Mouse (Mus musculus): ENCODE results near the gene Sdc4. TPM values are rescaled to one million over a fixed set of nuclear protein-coding genes. Genes with fewer than 3 reads are reported as not detected.
A peak's percentile ranks its signal among the peaks of the same experiment; 100 is the strongest.

Sdc4 gene
- polyA plus RNA-seq, 1 experiment from 2014 or later = 34.3 TPM

GRCm38 (mm10) chr2:164429881-164430615 lies 13.6 kb downstream of the Sdc4 start:
- Histone ChIP-seq H3K27ac (0 out of 2 replicates have a peak overlapping the region, but pooled peaks have one; percentile 1), H3K9ac (replicated peaks) (no peak overlapping the region), H3K9me3 (no peaks in the 10 kb centered on the region), H3K4me2 (no peak overlapping the region; the same call in 1 of the 2 replicates), H3K4me3 (replicated peaks) (no peak overlapping the region), H3K27me3 (peaks cover 37% of the 10 kb centered on the region), H3K4me1 (replicated peaks) (peaks cover 47% of the 10 kb centered on the region), H3K36me3 (peaks cover 31% of the 10 kb centered on the region; the same call in 1 of the 2 replicates)
- ATAC-seq (ENCODE audit: insufficient number of reproducible peaks, insufficient read depth, low FRiP score, low TSS enrichment, low read depth) = no peak
- 47% methylated on average over 15 of the region's 15 CpGs for WGBS

GRCm38 (mm10) chr2:164428451-164428850 lies 15.2 kb downstream of the Sdc4 start:
- Histone ChIP-seq H3K4me3 (replicated peaks) (no peak overlapping the region), H3K9ac (replicated peaks) (no peak overlapping the region), H3K9me3 (no peaks in the 10 kb centered on the region), H3K36me3 (peaks cover 43% of the 10 kb centered on the region; the same call in 1 of the 2 replicates), H3K27me3 (peaks cover 37% of the 10 kb centered on the region), H3K4me1 (replicated peaks) (peaks cover 33% of the 10 kb centered on the region), H3K4me2 (no peak overlapping the region), H3K27ac (no peak overlapping the region)
- ATAC-seq (ENCODE audit: insufficient number of reproducible peaks, insufficient read depth, low FRiP score, low TSS enrichment, low read depth) = no peak
- WGBS = 33% methylated on average over 5 of the region's 5 CpGs

DNA sequence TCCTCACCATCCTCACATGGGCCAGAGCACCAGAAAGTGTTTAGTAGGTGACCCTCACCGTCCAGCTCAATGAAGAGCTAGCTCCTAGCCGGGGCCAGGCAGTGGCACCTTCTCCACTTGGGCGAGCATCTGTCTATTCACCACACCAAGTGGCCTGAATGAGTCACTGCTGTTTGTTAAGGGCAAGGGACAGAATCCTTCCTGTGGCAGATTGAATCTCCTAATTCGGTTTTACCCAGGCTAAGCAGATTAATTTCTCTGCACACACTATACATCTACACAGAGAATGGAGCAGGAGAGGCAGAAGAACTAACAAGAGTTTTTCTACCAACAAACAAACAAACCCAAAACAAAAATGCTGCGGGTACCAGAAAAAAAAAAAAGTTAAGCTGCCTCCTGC lies 16.7 kb downstream of the Sdc4 start:
- H3K4me1 ChIP-seq (replicated peaks) = peaks cover 18% of the 10 kb centered on the region
- no peak overlapping the region for H3K27ac ChIP-seq
- no peak overlapping the region for H3K4me2 ChIP-seq
- H3K36me3 ChIP-seq = peaks cover 47% of the 10 kb centered on the region; the same call in 1 of the 2 replicates
- 78% methylated on average over 5 of the region's 5 CpGs for WGBS
- ATAC-seq (ENCODE audit: insufficient number of reproducible peaks, insufficient read depth, low FRiP score, low TSS enrichment, low read depth) = no peak
- no peaks in the 10 kb centered on the region for H3K9me3 ChIP-seq
- H3K4me3 ChIP-seq (replicated peaks) = no peak overlapping the region
- H3K9ac ChIP-seq (replicated peaks) = no peak overlapping the region
- peaks cover 32% of the 10 kb centered on the region for H3K27me3 ChIP-seq

GRCm38 (mm10) chr2:164426121-164426520 lies 17.6 kb downstream of the Sdc4 start:
- peaks cover 47% of the 10 kb centered on the region; the same call in 1 of the 2 replicates for H3K36me3 ChIP-seq
- ATAC-seq (ENCODE audit: insufficient number of reproducible peaks, insufficient read depth, low FRiP score, low TSS enrichment, low read depth) = no peak
- WGBS = 14% methylated on average over 12 of the region's 12 CpGs
- H3K4me2 ChIP-seq = no peak overlapping the region
- peaks cover 9% of the 10 kb centered on the region for H3K4me1 ChIP-seq (replicated peaks)
- no peak overlapping the region for H3K4me3 ChIP-seq (replicated peaks)
- no peak overlapping the region for H3K9ac ChIP-seq (replicated peaks)
- peaks cover 28% of the 10 kb centered on the region for H3K27me3 ChIP-seq
- H3K27ac ChIP-seq = no peak overlapping the region
- no peaks in the 10 kb centered on the region for H3K9me3 ChIP-seq

DNA sequence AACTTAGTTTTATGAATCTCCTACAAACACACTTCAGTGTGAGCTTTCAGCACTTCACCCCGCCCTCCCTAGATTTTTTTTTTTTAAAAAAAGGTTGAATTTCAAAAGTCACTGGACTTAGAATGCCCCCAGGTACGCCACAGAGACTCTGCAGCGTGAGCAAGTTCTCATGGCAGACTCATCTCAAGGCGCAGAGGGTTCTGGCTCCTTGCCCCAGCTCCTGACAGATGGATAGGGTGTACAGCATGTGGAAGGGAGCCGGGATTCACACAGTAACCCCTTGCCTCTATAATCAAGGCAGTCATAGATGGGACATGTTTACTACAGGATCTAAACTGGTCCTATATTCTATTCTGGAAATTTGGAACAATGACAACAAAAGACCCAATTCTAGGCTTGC lies 18.3 kb downstream of the Sdc4 start:
- no peak overlapping the region for H3K4me2 ChIP-seq
- peaks cover 47% of the 10 kb centered on the region; the same call in 1 of the 2 replicates for H3K36me3 ChIP-seq
- H3K27me3 ChIP-seq = peaks cover 28% of the 10 kb centered on the region
- H3K4me3 ChIP-seq (replicated peaks) = no peak overlapping the region
- ATAC-seq (ENCODE audit: insufficient number of reproducible peaks, insufficient read depth, low FRiP score, low TSS enrichment, low read depth) = no peak
- peaks cover 3% of the 10 kb centered on the region; the same call in 1 of the 2 replicates for H3K4me1 ChIP-seq (replicated peaks)
- no peaks in the 10 kb centered on the region for H3K9me3 ChIP-seq
- no peak overlapping the region for H3K27ac ChIP-seq
- 77% methylated on average over 5 of the region's 5 CpGs for WGBS
- H3K9ac ChIP-seq (replicated peaks) = no peak overlapping the region

DNA sequence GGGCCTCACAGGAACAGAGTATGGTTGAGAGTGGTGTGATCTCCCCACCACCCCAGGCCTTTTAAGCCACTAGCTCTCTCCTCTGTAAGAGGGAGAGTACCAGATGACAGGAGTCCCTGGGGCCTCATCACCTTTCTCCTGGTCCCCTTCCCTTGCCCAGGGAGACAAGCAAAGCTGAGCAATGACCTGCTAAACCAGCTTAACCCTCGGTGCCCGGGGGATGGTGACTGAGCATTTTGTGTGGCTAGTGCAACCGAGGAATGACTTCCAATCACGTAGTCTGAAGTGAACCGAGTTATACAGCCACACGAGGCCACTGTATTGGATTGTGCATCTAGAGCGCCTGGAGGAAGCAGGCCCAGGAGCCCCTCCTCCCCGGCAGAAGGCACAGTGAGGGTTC lies 19.3 kb downstream of the Sdc4 start:
- Histone ChIP-seq H3K36me3 (peaks cover 45% of the 10 kb centered on the region; the same call in 1 of the 2 replicates), H3K4me2 (no peak overlapping the region), H3K4me1 (replicated peaks) (peaks cover 5% of the 10 kb centered on the region; the same call in 1 of the 2 replicates), H3K27me3 (peaks cover 18% of the 10 kb centered on the region), H3K27ac (no peak overlapping the region), H3K9me3 (no peaks in the 10 kb centered on the region), H3K4me3 (replicated peaks) (no peak overlapping the region), H3K9ac (replicated peaks) (no peak overlapping the region)
- ATAC-seq (ENCODE audit: insufficient number of reproducible peaks, insufficient read depth, low FRiP score, low TSS enrichment, low read depth) = no peak
- 82% methylated on average over 8 of the region's 8 CpGs for WGBS

GRCm38 (mm10) chr2:164423464-164423863 lies 20.2 kb downstream of the Sdc4 start:
- Histone ChIP-seq H3K36me3 (peaks cover 36% of the 10 kb centered on the region; the same call in 1 of the 2 replicates), H3K27me3 (peaks cover 10% of the 10 kb centered on the region; the same call in 1 of the 2 replicates), H3K9me3 (no peaks in the 10 kb centered on the region), H3K4me3 (replicated peaks) (no peak overlapping the region), H3K9ac (replicated peaks) (no peak overlapping the region), H3K4me1 (replicated peaks) (peaks cover 15% of the 10 kb centered on the region), H3K27ac (no peak overlapping the region), H3K4me2 (no peak overlapping the region)
- no peak for ATAC-seq (ENCODE audit: insufficient number of reproducible peaks, insufficient read depth, low FRiP score, low TSS enrichment, low read depth)
- WGBS = 87% methylated on average over 11 of the region's 11 CpGs

- Histone ChIP-seq H3K9ac (replicated peaks) (no peak overlapping the region), H3K4me1 (replicated peaks) (peaks cover 21% of the 10 kb centered on the region), H3K36me3 (peaks cover 29% of the 10 kb centered on the region; the same call in 1 of the 2 replicates), H3K4me2 (no peak overlapping the region), H3K9me3 (no peaks in the 10 kb centered on the region), H3K27me3 (peaks cover 4% of the 10 kb centered on the region; the same call in 1 of the 2 replicates), H3K4me3 (replicated peaks) (no peak overlapping the region), H3K27ac (no peak overlapping the region)
- no peak for ATAC-seq (ENCODE audit: insufficient number of reproducible peaks, insufficient read depth, low FRiP score, low TSS enrichment, low read depth)
- 88% methylated on average over 15 of the region's 15 CpGs for WGBS
Measured at GRCm38 (mm10) chr2:164422675-164423393, 20.9 kb downstream of the Sdc4 start.

GRCm38 (mm10) chr2:164421979-164422378 lies 21.7 kb downstream of the Sdc4 start:
- no peak for ATAC-seq (ENCODE audit: insufficient number of reproducible peaks, insufficient read depth, low FRiP score, low TSS enrichment, low read depth)
- Histone ChIP-seq H3K4me1 (replicated peaks) (peaks cover 23% of the 10 kb centered on the region), H3K9ac (replicated peaks) (no peak overlapping the region), H3K4me2 (no peak overlapping the region), H3K4me3 (replicated peaks) (no peak overlapping the region), H3K36me3 (peaks cover 28% of the 10 kb centered on the region; the same call in 1 of the 2 replicates), H3K27ac (no peak overlapping the region), H3K9me3 (no peaks in the 10 kb centered on the region), H3K27me3 (no peaks in the 10 kb centered on the region)
- 74% methylated on average over 8 of the region's 8 CpGs for WGBS

DNA sequence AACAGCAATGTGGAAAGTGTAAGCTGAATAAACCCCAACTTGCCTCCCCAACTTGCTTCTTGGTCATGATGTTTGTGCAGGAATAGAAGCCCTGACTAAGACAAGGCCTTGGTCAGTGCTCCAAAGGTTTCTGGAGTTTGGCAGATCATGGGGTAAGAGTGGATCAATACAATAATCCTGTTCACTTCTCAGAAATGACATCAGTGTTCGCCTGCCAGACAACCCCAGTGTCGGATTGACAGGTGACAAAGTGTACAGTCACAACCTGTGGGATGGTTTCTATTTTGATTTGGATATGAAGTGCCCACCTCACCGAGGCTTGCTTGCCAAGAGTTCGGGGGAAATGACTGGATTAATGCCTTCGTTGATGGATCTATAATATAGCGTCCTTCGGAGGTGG lies 22.4 kb downstream of the Sdc4 start:
- Histone ChIP-seq H3K4me2 (no peak overlapping the region), H3K27ac (no peak overlapping the region), H3K9ac (replicated peaks) (no peak overlapping the region), H3K36me3 (peaks cover 23% of the 10 kb centered on the region; the same call in 1 of the 2 replicates), H3K27me3 (no peaks in the 10 kb centered on the region), H3K4me1 (replicated peaks) (peaks cover 23% of the 10 kb centered on the region), H3K4me3 (replicated peaks) (no peak overlapping the region), H3K9me3 (no peaks in the 10 kb centered on the region)
- 86% methylated on average over 7 of the region's 7 CpGs for WGBS
- ATAC-seq (ENCODE audit: insufficient number of reproducible peaks, insufficient read depth, low FRiP score, low TSS enrichment, low read depth) = no peak

- WGBS = 1% methylated on average over 3 of the region's 3 CpGs
- no peak for ATAC-seq (ENCODE audit: insufficient number of reproducible peaks, insufficient read depth, low FRiP score, low TSS enrichment, low read depth)
- H3K27ac ChIP-seq = no peak overlapping the region
Measured at GRCm38 (mm10) chr2:164419489-164419888, 24.2 kb downstream of the Sdc4 start.

More at GRCm38 (mm10) chr2:164419489-164419888, 24.2 kb downstream of the Sdc4 start:
- no peaks in the 10 kb centered on the region for H3K9me3 ChIP-seq
- peaks cover 13% of the 10 kb centered on the region; the same call in 1 of the 2 replicates for H3K36me3 ChIP-seq
- H3K9ac ChIP-seq (replicated peaks) = no peak overlapping the region
- no peak overlapping the region for H3K4me3 ChIP-seq (replicated peaks)
- peaks cover 23% of the 10 kb centered on the region for H3K4me1 ChIP-seq (replicated peaks)
- H3K4me2 ChIP-seq = no peak overlapping the region
- H3K27me3 ChIP-seq = peaks cover 8% of the 10 kb centered on the region
